Mouse (Mus musculus) cerebellum, adult 2 months (tissue): ENCODE measurements around the gene Hrasls.

Source experiments
- CTCF ChIP-seq: fragments of 200-500 bp; IDR thresholded peaks from 2 replicates; pipeline ENCODE4 v1.5.1; 2011; ENCODE audit warnings: low read depth, mild to moderate bottlenecking, control low read depth, low read length, moderate library complexity, borderline replicate concordance; ENCODE audit not compliant: insufficient read depth
- POLR2A ChIP-seq: fragments of 200-500 bp; IDR thresholded peaks from 2 replicates; pipeline ENCODE4 v1.6.1; 2011; ENCODE audit warnings: low read length, control low read depth, borderline replicate concordance; ENCODE audit not compliant: insufficient read depth

DNA sequence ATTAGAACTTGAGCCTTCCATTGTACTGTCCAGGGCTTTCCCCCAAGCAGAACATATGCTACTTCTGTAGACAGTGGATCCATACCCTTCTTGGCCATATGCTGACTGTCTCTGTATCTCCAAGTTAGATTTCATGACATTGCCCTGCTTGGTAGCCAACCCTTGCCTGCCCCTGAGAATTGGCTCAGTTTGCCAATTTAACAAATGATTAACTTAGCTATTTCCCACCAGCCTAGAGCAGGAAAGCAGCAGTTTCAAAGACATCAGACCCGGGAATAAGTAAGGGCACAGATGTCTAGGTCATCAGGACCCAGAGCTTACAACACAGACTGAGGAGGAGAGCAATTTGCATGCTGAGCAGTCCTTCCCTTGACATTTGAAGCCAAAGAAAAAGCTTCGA lies 3.9 kb upstream of the Hrasls start:
- TF ChIP-seq POLR2A (no peak), CTCF (no peak)
